8 mouse cellular contexts compared by ENCODE assay signal in genomic region chr3:27607796-27608151, GRCm38 (mm10).
DNase-seq lines count a peak whose midpoint lies in the region; ATAC-seq and TF ChIP-seq lines count a peak whose summit lies in the region.

No protein-coding gene starts in this region.

- peak overlapping the region; percentile 36 for H3K4me2 ChIP-seq in heart, embryonic 16.5 days (ENCODE audit: low read depth, low read length)
- no peak overlapping the region for H3K4me2 ChIP-seq in liver, postnatal 0 days (ENCODE audit: low read depth, low read length)

- H3K36me3 ChIP-seq in heart, embryonic 16.5 days (ENCODE audit: control insufficient read depth, insufficient read depth) = no peaks in the 10 kb centered on the region
- no peaks in the 10 kb centered on the region for H3K36me3 ChIP-seq in liver, postnatal 0 days (replicated peaks; ENCODE audit: insufficient read depth, low read length)

- ATAC-seq in heart, embryonic 16.5 days (replicated peaks; ENCODE audit: extremely low read depth, insufficient read depth, low FRiP score) = peak; percentile 50
- no peak for ATAC-seq in liver, postnatal 0 days

- no peaks in the 10 kb centered on the region for H3K27me3 ChIP-seq in heart, embryonic 16.5 days (ENCODE audit: control insufficient read depth, insufficient read depth, low read length)
- no peaks in the 10 kb centered on the region for H3K27me3 ChIP-seq in liver, postnatal 0 days (ENCODE audit: insufficient read depth, low read length)
- no peaks in the 10 kb centered on the region for H3K27me3 ChIP-seq in cerebellum, adult 2 months (ENCODE audit: control insufficient read depth, insufficient read depth, low read length)

- H3K4me1 ChIP-seq in heart, embryonic 16.5 days (ENCODE audit: control insufficient read depth, insufficient read depth, low read length) = peaks cover 30% of the 10 kb centered on the region
- peaks cover 36% of the 10 kb centered on the region for H3K4me1 ChIP-seq in liver, postnatal 0 days (ENCODE audit: insufficient read depth)
- peaks cover 7% of the 10 kb centered on the region for H3K4me1 ChIP-seq in cerebellum, adult 2 months (ENCODE audit: control insufficient read depth, insufficient read depth, low read length)

- no peak for TF ChIP-seq EP300 in liver, postnatal 0 days (IDR thresholded peaks at IDR 0.05; ENCODE audit: low read depth)

- TF ChIP-seq CTCF in liver, postnatal 0 days (IDR thresholded peaks at IDR 0.05; ENCODE audit: low read depth) = no peak
- TF ChIP-seq CTCF in cerebellum, adult 2 months (IDR thresholded peaks at IDR 0.05; ENCODE audit: borderline replicate concordance, insufficient read depth, low read depth, low read length) = no peak

- H3K9me3 ChIP-seq in heart, embryonic 16.5 days (replicated peaks; ENCODE audit: control insufficient read depth, low read length) = no peaks in the 10 kb centered on the region
- H3K9me3 ChIP-seq in liver, postnatal 0 days (ENCODE audit: low read length) = no peaks in the 10 kb centered on the region

- WGBS in heart, embryonic 16.5 days = 13% methylated on average over 7 of the region's 7 CpGs
- WGBS in liver, postnatal 0 days (ENCODE audit: insufficient replicate concordance) = 23% methylated on average over 7 of the region's 7 CpGs
- WGBS in cerebellum, adult 2 months = 35% methylated on average over 7 of the region's 7 CpGs

- DNase-seq in adrenal gland, postnatal 10 days = peak; percentile 43
- DNase-seq in adrenal gland, adult 8-10 months = no peak
- peak; percentile 77 for DNase-seq in NIH3T3 (ENCODE audit: low read depth)
- DNase-seq in liver, postnatal 0 days = no peak
- no peak for DNase-seq in right cerebral cortex, adult 2 months (ENCODE audit: low spot score in 2 of 2)
- no peak for DNase-seq in cerebellum, adult 2 months
- no peak for DNase-seq in spleen, adult 12 weeks (ENCODE audit: low spot score)

- TF ChIP-seq POLR2A in cerebellum, adult 2 months (IDR thresholded peaks at IDR 0.05; ENCODE audit: borderline replicate concordance, insufficient read depth, low read length) = no peak

- peak overlapping the region; percentile 87 for H3K27ac ChIP-seq in heart, embryonic 16.5 days (ENCODE audit: low read length)
- peak overlapping the region; percentile 5; the same call in 1 of the 2 replicates for H3K27ac ChIP-seq in liver, postnatal 0 days (ENCODE audit: low read depth)
- no peak overlapping the region for H3K27ac ChIP-seq in cerebellum, adult 2 months (ENCODE audit: insufficient read depth, low read length)

- H3K4me3 ChIP-seq in heart, embryonic 16.5 days (ENCODE audit: low read length) = no peak overlapping the region
- no peak overlapping the region for H3K4me3 ChIP-seq in liver, postnatal 0 days (ENCODE audit: low read depth, low read length)
- no peak overlapping the region for H3K4me3 ChIP-seq in cerebellum, adult 2 months (replicated peaks; ENCODE audit: insufficient read depth, low read depth, low read length)

- peak overlapping the region; percentile 38 for H3K9ac ChIP-seq in heart, embryonic 16.5 days (ENCODE audit: low read length)
- no peak overlapping the region for H3K9ac ChIP-seq in liver, postnatal 0 days (replicated peaks)

Comparison
In these comparisons a context has a peak if more than half of its experiments do, and no peak if none do; other contexts are left out.
1. DNase-seq: peak in adrenal gland, postnatal 10 days (single experiment) and NIH3T3 (single experiment); none in adrenal gland, adult 8-10 months (single experiment), liver, postnatal 0 days (single experiment), right cerebral cortex, adult 2 months (0 of 2), cerebellum, adult 2 months (0 of 2) and spleen, adult 12 weeks (single experiment).